Mouse (Mus musculus) intestine, embryonic 14.5 days (tissue): ENCODE results near the gene Cdh23. TPM values are rescaled to one million over a fixed set of nuclear protein-coding genes. Genes with fewer than 3 reads are reported as not detected.
A peak's percentile ranks its signal among the peaks of the same experiment; 100 is the strongest.

ENCODE experiments used
- ATAC-seq: fragments of 200-750 bp; cut with Nextera tagmentation; replicated peaks from 2 replicates; pipeline ENCODE4 v1.8.0; 2017; ENCODE audit warnings: low read depth, moderate number of reproducible peaks, moderate TSS enrichment, moderate library complexity; ENCODE audit not compliant: low FRiP score, low TSS enrichment
- DNase-seq: peaks from one replicate; pipeline ENCODE4 v3.0.0-alpha.2; 2018; ENCODE audit warnings: low spot score
- H3K27ac ChIP-seq: fragments of 300-500 bp; sonication (generic); 2 replicates; pipeline ENCODE4 v1.5.1; 2014; ENCODE audit warnings: low read depth, mild to moderate bottlenecking, control low read depth
- H3K27me3 ChIP-seq: fragments of 300-500 bp; sonication (generic); replicated peaks from 2 replicates; pipeline ENCODE4 v1.6.1; 2014; ENCODE audit warnings: low read length, control low read depth; ENCODE audit not compliant: control insufficient read depth, insufficient read depth
- H3K36me3 ChIP-seq: fragments of 300-500 bp; sonication (generic); 2 replicates; pipeline ENCODE4 v1.6.1; 2014; ENCODE audit warnings: low read length, control low read depth; ENCODE audit not compliant: control insufficient read depth, insufficient read depth
- H3K4me1 ChIP-seq: fragments of 300-500 bp; sonication (generic); replicated peaks from 2 replicates; pipeline ENCODE4 v1.6.1; 2014; ENCODE audit warnings: low read length, control low read depth, mixed read lengths; ENCODE audit not compliant: control insufficient read depth, insufficient read depth
- H3K4me2 ChIP-seq: fragments of 300-500 bp; sonication (generic); 2 replicates; pipeline ENCODE4 v1.6.1; 2014; ENCODE audit warnings: low read length
- H3K4me3 ChIP-seq: fragments of 300-500 bp; sonication (generic); 2 replicates; pipeline ENCODE4 v1.5.1; 2014; ENCODE audit warnings: low read depth, low read length, control low read depth, mixed read lengths
- H3K9ac ChIP-seq: fragments of 300-500 bp; sonication (generic); 2 replicates; pipeline ENCODE4 v1.6.1; 2014; ENCODE audit warnings: mild to moderate bottlenecking, low read length
- H3K9me3 ChIP-seq: fragments of 300-500 bp; sonication (generic); 2 replicates; pipeline ENCODE4 v1.6.1; 2016; ENCODE audit warnings: low read length, control low read depth; ENCODE audit not compliant: control insufficient read depth
- WGBS: fragments of 180-500 bp; shearing (Covaris S2); extraction: QIAGEN DNeasy Blood & Tissue Kit; methylation state at CpG from one replicate; pipeline ENCODE4 v1.1.7; 2014; 5-methylcytosine and 5-hydroxymethylcytosine counted together
- polyA plus RNA-seq: library from polyadenylated mRNA; unstranded; fragments of >200 nt; fragmentation: Nextera tagmentation; extraction: Ambion mirVana; gene quantifications from 2 replicates; pipeline ENCODE4 v1.2.1, GENCODE M21; 2014

The Cdh23 gene
- polyA plus RNA-seq, 1 experiment from 2014 or later: 1.0 TPM

DNA sequence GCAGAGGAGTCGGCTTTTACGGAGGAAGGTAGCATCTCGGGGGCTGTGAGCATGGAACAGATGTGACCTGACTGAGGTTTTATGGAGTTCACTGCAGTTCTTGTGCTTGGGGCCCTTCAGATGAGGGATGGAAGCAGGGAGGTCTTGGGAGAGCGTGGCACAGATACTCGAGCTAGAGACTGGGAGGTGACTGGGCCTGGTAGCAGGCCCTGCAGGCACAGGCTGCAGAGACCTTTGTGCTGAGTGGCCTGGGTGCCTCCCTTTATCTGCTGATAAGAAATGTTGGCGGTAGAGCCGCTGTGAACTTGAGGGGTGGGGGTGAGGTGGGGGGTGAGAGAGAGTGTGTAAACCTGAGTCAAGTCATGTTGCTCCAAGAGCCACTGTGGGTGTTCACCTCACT, 361.7 kb downstream of the Cdh23 start:
- H3K27ac ChIP-seq: peak overlapping the region; percentile 2; the same call in 1 of the 2 replicates
- H3K4me3 ChIP-seq: no peak overlapping the region
- WGBS: 64% methylated on average over 7 of the region's 7 CpGs
- DNase-seq: peak; percentile 57
- no peaks in the 10 kb centered on the region for H3K27me3 ChIP-seq
- H3K9me3 ChIP-seq: no peaks in the 10 kb centered on the region
- H3K4me1 ChIP-seq: 0 out of 2 replicates have a peak, but pooled peaks cover 3% of the 10 kb centered on the region
- peak; percentile 71; the same call in 1 of the 2 replicates for ATAC-seq
- H3K4me2 ChIP-seq: no peak overlapping the region
- H3K9ac ChIP-seq: no peak overlapping the region
- no peaks in the 10 kb centered on the region for H3K36me3 ChIP-seq

- peaks cover 10% of the 10 kb centered on the region for H3K4me1 ChIP-seq
- no peaks in the 10 kb centered on the region for H3K27me3 ChIP-seq
- peak overlapping the region; percentile 57; the same call in 1 of the 2 replicates for H3K27ac ChIP-seq
- ATAC-seq (peak; percentile 59; the same call in 1 of the 2 replicates), DNase-seq (peak; percentile 73)
- 55% methylated on average over 11 of the region's 11 CpGs for WGBS
- H3K9me3 ChIP-seq: no peaks in the 10 kb centered on the region
- H3K4me2 ChIP-seq: no peak overlapping the region
- no peak overlapping the region for H3K9ac ChIP-seq
- H3K36me3 ChIP-seq: no peaks in the 10 kb centered on the region
- no peak overlapping the region for H3K4me3 ChIP-seq
Observed at GRCm38 (mm10) chr10:60328963-60329650, 367.2 kb downstream of the Cdh23 start.

GRCm38 (mm10) chr10:60316166-60316565, 380.1 kb downstream of the Cdh23 start:
- H3K27me3 ChIP-seq: no peaks in the 10 kb centered on the region
- 91% methylated on average over 4 of the region's 4 CpGs for WGBS
- DNase-seq (no peak), ATAC-seq (no peak)
- no peak overlapping the region for H3K4me2 ChIP-seq
- no peak overlapping the region for H3K27ac ChIP-seq
- no peaks in the 10 kb centered on the region for H3K4me1 ChIP-seq
- no peak overlapping the region for H3K9ac ChIP-seq
- no peaks in the 10 kb centered on the region for H3K9me3 ChIP-seq
- H3K36me3 ChIP-seq: no peaks in the 10 kb centered on the region
- no peak overlapping the region for H3K4me3 ChIP-seq

- Histone ChIP-seq H3K27ac (no peak overlapping the region), H3K9ac (no peak overlapping the region), H3K4me2 (no peak overlapping the region), H3K9me3 (no peaks in the 10 kb centered on the region), H3K27me3 (no peaks in the 10 kb centered on the region), H3K4me3 (no peak overlapping the region), H3K36me3 (no peaks in the 10 kb centered on the region), H3K4me1 (no peaks in the 10 kb centered on the region)
- no peak for ATAC-seq
- DNase-seq: no peak
- 93% methylated on average over 5 of the region's 5 CpGs for WGBS
Observed at GRCm38 (mm10) chr10:60313606-60314005, 382.7 kb downstream of the Cdh23 start.

DNA sequence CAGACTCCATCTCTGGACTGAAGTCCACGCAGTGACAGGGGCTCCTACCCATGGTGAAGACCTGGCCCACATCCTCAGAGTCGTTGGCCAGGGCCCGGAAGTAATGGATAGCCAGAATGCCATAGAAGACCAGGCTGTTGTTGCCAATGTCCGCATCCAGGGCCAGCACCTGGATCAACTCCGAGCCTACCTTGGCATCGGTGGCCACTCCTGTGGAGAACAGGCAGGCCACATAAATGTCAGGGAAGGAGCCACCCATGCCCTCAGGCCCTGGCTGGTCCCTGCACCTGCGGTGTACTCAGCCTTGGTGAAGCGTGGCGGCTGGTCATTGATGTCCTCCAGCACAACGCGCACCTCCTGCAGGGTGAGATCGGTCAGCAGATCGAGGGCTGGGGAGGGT, 385.7 kb downstream of the Cdh23 start:
- 92% methylated on average over 13 of the region's 13 CpGs for WGBS
- no peak for ATAC-seq
- H3K9me3 ChIP-seq: no peaks in the 10 kb centered on the region
- H3K9ac ChIP-seq: no peak overlapping the region
- no peaks in the 10 kb centered on the region for H3K27me3 ChIP-seq
- no peaks in the 10 kb centered on the region for H3K36me3 ChIP-seq
- H3K4me2 ChIP-seq: no peak overlapping the region
- DNase-seq: no peak
- H3K4me3 ChIP-seq: no peak overlapping the region
- no peak overlapping the region for H3K27ac ChIP-seq
- H3K4me1 ChIP-seq: no peaks in the 10 kb centered on the region

GRCm38 (mm10) chr10:60304854-60305628, 391.2 kb downstream of the Cdh23 start:
- Histone ChIP-seq H3K36me3 (peaks cover 20% of the 10 kb centered on the region), H3K27ac (no peak overlapping the region), H3K27me3 (no peaks in the 10 kb centered on the region), H3K9ac (no peak overlapping the region), H3K4me3 (no peak overlapping the region), H3K4me2 (no peak overlapping the region), H3K9me3 (no peaks in the 10 kb centered on the region), H3K4me1 (no peaks in the 10 kb centered on the region; the same call in 1 of the 2 replicates)
- 66% methylated on average over 15 of the region's 15 CpGs for WGBS
- DNase-seq: peak; percentile 88
- peak; percentile 61 for ATAC-seq

- Histone ChIP-seq H3K4me3 (no peak overlapping the region), H3K27ac (no peak overlapping the region), H3K9me3 (no peaks in the 10 kb centered on the region), H3K9ac (no peak overlapping the region), H3K27me3 (no peaks in the 10 kb centered on the region), H3K4me1 (no peaks in the 10 kb centered on the region; the same call in 1 of the 2 replicates), H3K36me3 (peaks cover 36% of the 10 kb centered on the region), H3K4me2 (no peak overlapping the region)
- DNase-seq: no peak
- 86% methylated on average over 17 of the region's 17 CpGs for WGBS
- ATAC-seq: no peak
Observed at GRCm38 (mm10) chr10:60303419-60303818, 392.9 kb downstream of the Cdh23 start.

GRCm38 (mm10) chr10:60299636-60300035, 396.7 kb downstream of the Cdh23 start:
- peaks cover 72% of the 10 kb centered on the region for H3K36me3 ChIP-seq

More at GRCm38 (mm10) chr10:60299636-60300035, 396.7 kb downstream of the Cdh23 start:
- no peaks in the 10 kb centered on the region; the same call in 1 of the 2 replicates for H3K4me1 ChIP-seq
- DNase-seq (no peak), ATAC-seq (no peak)
- H3K27ac ChIP-seq: no peak overlapping the region
- no peak overlapping the region for H3K4me3 ChIP-seq
- whole genome bisulfite sequencing: 96% methylated on average over 12 of the region's 12 CpGs
- H3K9ac ChIP-seq: no peak overlapping the region
- H3K27me3 ChIP-seq: no peaks in the 10 kb centered on the region
- no peaks in the 10 kb centered on the region for H3K9me3 ChIP-seq
- no peak overlapping the region for H3K4me2 ChIP-seq
